Mouse (Mus musculus) stomach, postnatal 0 days (tissue): Measurements from ENCODE around the gene Gltp. TPM values are rescaled to one million over a fixed set of nuclear protein-coding genes. Genes with fewer than 3 reads are reported as not detected.

Source experiments
- ATAC-seq: fragments of 200-750 bp; cut with Nextera tagmentation; 2 replicates; pipeline ENCODE4 v1.8.0; 2017; ENCODE audit not compliant: low FRiP score, low TSS enrichment
- DNase-seq: peaks from one replicate; pipeline ENCODE4 v3.0.0-alpha.2; 2016; ENCODE audit warnings: low spot score
- H3K27ac ChIP-seq: fragments of 300-500 bp; sonication (generic); replicated peaks from 2 replicates; pipeline ENCODE4 v1.5.1; 2014; ENCODE audit warnings: mild to moderate bottlenecking, control low read depth
- H3K27me3 ChIP-seq: fragments of 300-500 bp; sonication (generic); 2 replicates; pipeline ENCODE4 v1.6.1; 2014; ENCODE audit warnings: low read length; ENCODE audit not compliant: control insufficient read depth, insufficient read depth
- H3K36me3 ChIP-seq: fragments of 300-500 bp; sonication (generic); 2 replicates; pipeline ENCODE4 v1.6.1; 2014; ENCODE audit warnings: low read length, mixed read lengths; ENCODE audit not compliant: control insufficient read depth, insufficient read depth
- H3K4me1 ChIP-seq: fragments of 300-500 bp; sonication (generic); replicated peaks from 2 replicates; pipeline ENCODE4 v1.6.1; 2014; ENCODE audit warnings: antibody characterized with exemption; ENCODE audit not compliant: control insufficient read depth, insufficient read depth
- H3K4me2 ChIP-seq: fragments of 300-500 bp; sonication (generic); replicated peaks from 2 replicates; pipeline ENCODE4 v1.6.1; 2014; ENCODE audit warnings: low read depth, mild to moderate bottlenecking, control low read depth, moderate library complexity
- H3K4me3 ChIP-seq: fragments of 300-500 bp; sonication (generic); 2 replicates; pipeline ENCODE4 v1.5.1; 2014; ENCODE audit warnings: low read depth, low read length, control low read depth
- H3K9ac ChIP-seq: fragments of 300-500 bp; sonication (generic); 2 replicates; pipeline ENCODE4 v1.6.1; 2014; ENCODE audit warnings: mild to moderate bottlenecking, low read length, control low read depth, mixed read lengths
- H3K9me3 ChIP-seq: fragments of 300-500 bp; sonication (generic); 2 replicates; pipeline ENCODE4 v1.6.1; 2016; ENCODE audit warnings: low read length; ENCODE audit not compliant: control insufficient read depth
- CTCF ChIP-seq: IDR thresholded peaks from 2 replicates; pipeline ENCODE4 v1.5.1; 2016; ENCODE audit warnings: antibody characterized with exemption, low read depth, mild to moderate bottlenecking, moderate library complexity
- EP300 ChIP-seq: optimal IDR thresholded peaks from 2 replicates; pipeline ENCODE3; 2016; ENCODE audit warnings: antibody characterized with exemption
- WGBS: fragments of 180-500 bp; shearing (Covaris S2); extraction: QIAGEN DNeasy Blood & Tissue Kit; methylation state at CpG from one replicate; pipeline ENCODE4 v1.1.7; 2014; 5-methylcytosine and 5-hydroxymethylcytosine counted together
- microRNA-seq: library from miRNA; unstranded; fragments of <30 nt; microRNA quantifications from one replicate; pipeline ENCODE4, GENCODE M21; 2016
- polyA plus RNA-seq: library from polyadenylated mRNA; unstranded; fragments of >200 nt; fragmentation: Nextera tagmentation; extraction: Ambion mirVana; gene quantifications from 2 replicates; pipeline ENCODE4 v1.2.1, GENCODE M21; 2015

Gene Gltp
- polyA plus RNA-seq, 1 experiment from 2014 or later = 482 TPM

DNA sequence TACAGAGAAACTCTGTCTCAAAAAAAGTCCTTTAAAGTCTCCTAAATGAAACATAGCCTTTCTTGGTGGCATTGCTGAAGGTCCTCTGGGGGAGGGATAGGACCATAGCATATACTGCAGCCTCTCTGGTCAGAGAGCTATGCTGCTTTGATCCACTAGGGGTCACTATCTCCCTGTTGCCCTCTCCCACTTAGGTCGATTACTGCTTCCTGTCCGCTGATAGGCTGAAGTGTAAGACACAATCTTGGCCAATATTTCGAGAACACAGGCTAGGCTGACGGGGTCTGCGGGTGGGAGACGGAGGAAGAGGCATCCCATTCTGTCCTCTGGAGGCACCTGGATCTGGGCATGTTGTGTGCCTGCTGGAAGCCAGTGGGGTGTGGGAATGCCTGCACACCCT, 70.5 kb downstream of the Gltp start:
- H3K27me3 ChIP-seq = no peaks in the 10 kb centered on the region
- no peak overlapping the region for H3K4me3 ChIP-seq
- H3K4me1 ChIP-seq = no peaks in the 10 kb centered on the region
- 45% methylated on average over 6 of the region's 6 CpGs for WGBS
- no peaks in the 10 kb centered on the region for H3K36me3 ChIP-seq
- ATAC-seq = no peak
- no peaks in the 10 kb centered on the region for H3K9me3 ChIP-seq
- peak; percentile 38 for DNase-seq
- H3K9ac ChIP-seq = no peak overlapping the region
- no peak overlapping the region for H3K4me2 ChIP-seq
- TF ChIP-seq CTCF = peak; percentile 78
- no peak for TF ChIP-seq EP300
- no peak overlapping the region for H3K27ac ChIP-seq

Small RNA genes lying within 50 kb of the gene (microRNA-seq; reads per million reads assigned to microRNA genes)
- not detected for gene Mir7028

Other genes starting within 250 kb of the Gltp start
- 11.4 and 12.4 TPM in 2 replicates for gene Mmab, start 246.9 kb downstream of the Gltp start, polyA plus RNA-seq
- 60.1 and 64.4 TPM in 2 replicates for gene Mvk, start 246.7 kb downstream of the Gltp start, polyA plus RNA-seq
- 0.79 and 0.98 TPM in 2 replicates for gene Fam222a, start 123.0 kb downstream of the Gltp start, polyA plus RNA-seq
- gene Trpv4, start 32.6 kb downstream of the Gltp start, polyA plus RNA-seq = 2.1 and 2.8 TPM in 2 replicates
- 4.6 and 5.8 TPM in 2 replicates for gene Tchp, start 16.8 kb upstream of the Gltp start, polyA plus RNA-seq
- gene Ankrd13a, start 83.7 kb upstream of the Gltp start, polyA plus RNA-seq = 36.4 and 41.7 TPM in 2 replicates
- 14.2 and 16.1 TPM in 2 replicates for gene Git2, start 84.5 kb upstream of the Gltp start, polyA plus RNA-seq
- gene 1500011B03Rik, start 132.5 kb upstream of the Gltp start, polyA plus RNA-seq = 110 and 118 TPM in 2 replicates
- gene 4930519G04Rik, start 162.7 kb upstream of the Gltp start, polyA plus RNA-seq = 0.05 TPM in 1 of 2 replicates, not detected in the other
- 0.06 and 0.15 TPM in 2 replicates for gene Gm9936, start 167.7 kb upstream of the Gltp start, polyA plus RNA-seq
- 20.1 and 22.3 TPM in 2 replicates for gene Oasl2, start 206.0 kb upstream of the Gltp start, polyA plus RNA-seq
- gene Oasl1, start 232.3 kb upstream of the Gltp start, polyA plus RNA-seq = 14.1 and 14.6 TPM in 2 replicates